Mouse (Mus musculus) neutrophil, adult 5-6 weeks (primary cell): ENCODE results near the gene Smad3. TPM values are rescaled to one million over a fixed set of nuclear protein-coding genes. Genes with fewer than 3 reads are reported as not detected.

ENCODE experiments used
- ATAC-seq: fragments of 151-379, 151-347 bp; 2 replicates; pipeline ENCODE4 v1.8.0; 2017; ENCODE audit warnings: mild to moderate bottlenecking, moderate TSS enrichment; ENCODE audit not compliant: insufficient number of reproducible peaks, poor library complexity, low FRiP score, severe bottlenecking; ENCODE audit errors: extremely low read depth
- total RNA-seq: library from RNA; stranded (forward); fragments of 200-1000 nt; gene quantifications from 2 replicates; pipeline ENCODE4 v1.2.3, GENCODE M21; 2017

The Smad3 gene
- 28.1 and 28.7 TPM in 2 replicates for total RNA-seq

GRCm38 (mm10) chr9:63757865-63758440, at the start of gene Smad3:
TSS of gene Smad3 (minus strand) at chr9:63757994.
- ATAC-seq: peak; percentile 56

GRCm38 (mm10) chr9:63804847-63805246, 47.1 kb upstream of the Smad3 start:
- ATAC-seq: no peak

- no peak for ATAC-seq
These were observed 45.4 kb upstream of the Smad3 start for GRCm38 (mm10) chr9:63803181-63803591.

- no peak for ATAC-seq
These were observed 44.7 kb upstream of the Smad3 start for GRCm38 (mm10) chr9:63802504-63802903.

- ATAC-seq: no peak
These were observed 44.3 kb upstream of the Smad3 start for GRCm38 (mm10) chr9:63802080-63802479.

- no peak for ATAC-seq
These were observed 38.6 kb upstream of the Smad3 start for GRCm38 (mm10) chr9:63796429-63796828.

GRCm38 (mm10) chr9:63793731-63794495, 36.1 kb upstream of the Smad3 start:
- ATAC-seq: peak; percentile 72

- ATAC-seq: no peak
These were observed 33.9 kb upstream of the Smad3 start for GRCm38 (mm10) chr9:63791716-63792115.

GRCm38 (mm10) chr9:63791275-63791674, 33.5 kb upstream of the Smad3 start:
- ATAC-seq: no peak

- no peak for ATAC-seq
These were observed 32.4 kb upstream of the Smad3 start for GRCm38 (mm10) chr9:63790222-63790621.

- ATAC-seq: no peak
These were observed 31.6 kb upstream of the Smad3 start for GRCm38 (mm10) chr9:63789386-63789785.

- ATAC-seq: no peak
These were observed 29.8 kb upstream of the Smad3 start for GRCm38 (mm10) chr9:63787606-63788005.

- no peak for ATAC-seq
These were observed 29.3 kb upstream of the Smad3 start for GRCm38 (mm10) chr9:63787086-63787485.

GRCm38 (mm10) chr9:63786026-63786670, 28.4 kb upstream of the Smad3 start:
- ATAC-seq: no peak

- ATAC-seq: no peak
These were observed 27.7 kb upstream of the Smad3 start for GRCm38 (mm10) chr9:63785492-63785891.

- no peak for ATAC-seq
These were observed 26.8 kb upstream of the Smad3 start for GRCm38 (mm10) chr9:63784597-63784996.

GRCm38 (mm10) chr9:63782744-63783143, 24.9 kb upstream of the Smad3 start:
- no peak for ATAC-seq

GRCm38 (mm10) chr9:63781714-63782464, 24.1 kb upstream of the Smad3 start:
- ATAC-seq: no peak
